Mouse (Mus musculus) ES-Bruce4 (cell line): ENCODE measurements around the gene Man2c1. TPM values are rescaled to one million over a fixed set of nuclear protein-coding genes. Genes with fewer than 3 reads are reported as not detected.

Experiments
- H3K27ac ChIP-seq: 2 replicates; pipeline ENCODE4 v1.5.1; 2012; ENCODE audit warnings: low read length, inconsistent platforms; ENCODE audit not compliant: insufficient read depth
- H3K27me3 ChIP-seq: 2 replicates; pipeline ENCODE4 v1.6.1; 2012; ENCODE audit warnings: mild to moderate bottlenecking, low read length, inconsistent platforms; ENCODE audit not compliant: control insufficient read depth, poor library complexity, insufficient read depth, severe bottlenecking
- H3K36me3 ChIP-seq: 2 replicates; pipeline ENCODE4 v1.6.1; 2012; ENCODE audit warnings: inconsistent platforms, mild to moderate bottlenecking, low read length, moderate library complexity; ENCODE audit not compliant: control insufficient read depth, poor library complexity, insufficient read depth, severe bottlenecking
- H3K4me1 ChIP-seq: one replicate; pipeline ENCODE4 v1.8.1; 2011; ENCODE audit warnings: low read length; ENCODE audit not compliant: control insufficient read depth, insufficient read depth
- H3K4me3 ChIP-seq: 2 replicates; pipeline ENCODE4 v1.5.1; 2011; ENCODE audit warnings: low read depth, mild to moderate bottlenecking, low read length
- H3K9ac ChIP-seq: 2 replicates; pipeline ENCODE4 v1.6.1; 2012; ENCODE audit warnings: low read depth, mild to moderate bottlenecking, inconsistent platforms; ENCODE audit not compliant: poor library complexity, severe bottlenecking
- H3K9me3 ChIP-seq: replicated peaks from 2 replicates; pipeline ENCODE4 v1.6.1; 2012; ENCODE audit warnings: mild to moderate bottlenecking, low read length, inconsistent platforms; ENCODE audit not compliant: control insufficient read depth, poor library complexity, insufficient read depth, severe bottlenecking
- CTCF ChIP-seq: IDR thresholded peaks from one replicate; pipeline ENCODE4 v1.8.1; 2011; ENCODE audit warnings: low read depth, low read length
- EP300 ChIP-seq: IDR thresholded peaks from 2 replicates; pipeline ENCODE4 v1.6.1; 2011; ENCODE audit warnings: low read depth, low read length; ENCODE audit not compliant: insufficient read depth
- POLR2A ChIP-seq: IDR thresholded peaks from one replicate; pipeline ENCODE4 v1.8.1; 2011; ENCODE audit warnings: low read length; ENCODE audit not compliant: insufficient read depth
- polyA plus RNA-seq: library from polyadenylated mRNA; stranded (reverse); fragments of >200 nt; gene quantifications from 2 replicates; pipeline ENCODE4 v1.2.4, GENCODE M21; 2011; ENCODE audit warnings: low read depth; ENCODE audit not compliant: missing spikeins, insufficient read depth, insufficient read length

The Man2c1 gene
- polyA plus RNA-seq, 1 experiment: 79.9 TPM

DNA sequence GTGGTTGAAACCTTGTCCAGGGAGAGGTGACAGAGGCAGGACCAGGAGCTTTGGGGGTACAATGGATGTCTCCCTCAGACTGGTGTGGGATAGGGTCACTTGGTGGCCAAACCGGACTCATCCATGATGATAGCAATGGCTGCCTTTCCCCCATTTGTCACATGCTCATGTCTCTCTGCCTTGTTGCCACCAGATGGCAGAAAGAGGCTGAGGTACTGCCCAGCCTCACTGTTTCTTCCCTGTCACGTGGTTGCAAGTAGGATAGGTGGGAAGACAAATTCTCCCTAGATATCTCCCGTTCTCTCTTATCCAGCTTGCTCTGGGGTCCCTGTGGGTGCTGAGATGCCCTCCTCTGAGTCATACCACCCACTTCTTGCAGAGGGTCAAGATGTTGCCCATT, 32.0 kb downstream of the Man2c1 start:
- TF ChIP-seq CTCF: peak; percentile 76
- TF ChIP-seq POLR2A: no peak
- H3K4me3 ChIP-seq: no peak overlapping the region
- H3K27ac ChIP-seq: no peak overlapping the region
- no peaks in the 10 kb centered on the region for H3K27me3 ChIP-seq
- no peaks in the 10 kb centered on the region for H3K36me3 ChIP-seq
- no peak overlapping the region for H3K9ac ChIP-seq
- no peaks in the 10 kb centered on the region for H3K9me3 ChIP-seq
- H3K4me1 ChIP-seq: peaks cover 6% of the 10 kb centered on the region

DNA sequence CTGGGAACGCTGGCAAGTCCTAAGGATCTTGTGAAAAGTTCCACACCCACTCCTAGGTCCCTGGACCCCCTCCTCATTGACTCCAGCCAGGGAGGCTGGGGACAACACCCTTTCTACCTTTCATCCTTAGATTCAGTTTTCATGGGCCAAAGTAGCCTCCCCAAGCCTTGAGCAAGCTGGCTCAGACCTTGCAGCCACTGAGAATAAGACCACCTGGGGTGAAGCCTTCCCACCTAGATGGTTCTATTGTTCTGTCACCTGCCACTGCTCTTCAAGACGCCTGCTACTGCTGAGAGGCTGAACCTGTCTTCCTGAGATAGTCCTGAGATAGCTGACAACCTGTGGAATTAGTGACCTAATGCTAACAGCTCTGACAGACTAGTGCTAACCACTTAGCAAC, 32.6 kb downstream of the Man2c1 start:
- Histone ChIP-seq H3K36me3 (no peaks in the 10 kb centered on the region), H3K4me1 (peaks cover 6% of the 10 kb centered on the region), H3K9ac (no peak overlapping the region), H3K4me3 (no peak overlapping the region), H3K27ac (no peak overlapping the region), H3K27me3 (no peaks in the 10 kb centered on the region), H3K9me3 (no peaks in the 10 kb centered on the region)
- no peak for TF ChIP-seq POLR2A
- peak; percentile 57; the same call in 1 of the 2 replicates for TF ChIP-seq EP300

DNA sequence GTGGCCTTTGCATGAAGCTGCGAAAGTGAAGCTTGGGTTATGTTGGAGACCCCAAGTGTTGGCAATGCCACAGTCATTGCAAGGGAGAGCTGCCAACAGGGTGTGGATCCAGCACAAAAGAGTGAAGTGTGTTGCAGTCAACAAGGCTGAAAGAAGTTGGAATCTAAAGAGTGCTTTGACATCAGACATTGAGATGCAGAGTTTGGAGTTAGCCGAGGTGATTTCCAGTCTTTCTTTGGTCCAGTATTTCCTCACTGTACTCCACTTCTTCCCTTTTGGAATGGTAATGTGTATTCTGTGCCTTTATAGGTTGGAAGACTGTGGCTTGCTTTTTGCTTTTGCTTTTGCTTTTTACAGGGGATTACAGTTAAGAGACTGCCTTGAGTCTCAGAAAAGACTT, 35.7 kb downstream of the Man2c1 start:
- Histone ChIP-seq H3K9me3 (no peaks in the 10 kb centered on the region), H3K27me3 (no peaks in the 10 kb centered on the region), H3K9ac (no peak overlapping the region), H3K36me3 (no peaks in the 10 kb centered on the region), H3K4me1 (peaks cover 9% of the 10 kb centered on the region), H3K27ac (no peak overlapping the region), H3K4me3 (no peak overlapping the region)
- TF ChIP-seq CTCF (no peak), EP300 (0 out of 2 replicates have a peak, but pooled peaks have one; percentile 36)

DNA sequence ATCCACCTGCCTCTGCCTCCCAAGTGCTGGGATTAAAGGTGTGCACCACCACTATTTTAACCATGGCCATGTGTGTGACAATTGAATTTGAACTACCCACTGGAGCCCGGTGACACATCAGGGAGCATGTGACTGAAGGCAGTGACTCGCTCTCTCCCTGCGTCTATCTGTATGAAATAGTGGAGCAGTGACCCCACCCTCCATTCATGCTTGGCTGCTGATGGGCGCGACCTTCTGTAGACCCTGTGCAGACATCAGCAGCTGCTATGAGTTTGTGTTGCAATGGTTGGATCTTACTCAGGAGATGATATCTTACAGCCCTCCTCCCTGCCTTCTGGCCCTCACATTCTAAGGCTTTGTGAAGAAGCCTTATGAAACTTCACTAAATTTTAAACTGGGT, 37.9 kb downstream of the Man2c1 start:
- H3K27ac ChIP-seq: no peak overlapping the region
- no peaks in the 10 kb centered on the region for H3K27me3 ChIP-seq
- no peaks in the 10 kb centered on the region for H3K36me3 ChIP-seq
- peaks cover 7% of the 10 kb centered on the region for H3K4me1 ChIP-seq
- TF ChIP-seq POLR2A (no peak), CTCF (no peak), EP300 (no peak)
- no peak overlapping the region for H3K9ac ChIP-seq
- no peaks in the 10 kb centered on the region for H3K9me3 ChIP-seq
- H3K4me3 ChIP-seq: no peak overlapping the region

Other genes with a start within 250 kb of the Man2c1 start
- gene Snx33, start 202.3 kb upstream of the Man2c1 start, polyA plus RNA-seq: 4.2 and 4.5 TPM in 2 replicates
- 89.9 and 101 TPM in 2 replicates for gene Imp3, start 193.2 kb upstream of the Man2c1 start, polyA plus RNA-seq
- 18.1 and 18.5 TPM in 2 replicates for gene Snupn, start 179.8 kb upstream of the Man2c1 start, polyA plus RNA-seq
- 13.7 and 14.8 TPM in 2 replicates for gene Ptpn9, start 135.8 kb upstream of the Man2c1 start, polyA plus RNA-seq
- gene Sin3a, start 58.6 kb upstream of the Man2c1 start, polyA plus RNA-seq: 141 and 151 TPM in 2 replicates
- 7.9 and 10.4 TPM in 2 replicates for gene Neil1, start 17.6 kb downstream of the Man2c1 start, polyA plus RNA-seq
- gene Commd4, start 27.6 kb downstream of the Man2c1 start, polyA plus RNA-seq: 56.8 and 64.1 TPM in 2 replicates
- not detected in 2 replicates for gene Trcg1, start 105.9 kb downstream of the Man2c1 start, polyA plus RNA-seq
- gene 1700017B05Rik, start 131.9 kb downstream of the Man2c1 start, polyA plus RNA-seq: 45.4 and 48.0 TPM in 2 replicates